Mouse (Mus musculus) stomach, embryonic 15.5 days (tissue): Measurements from ENCODE around the gene Trim25. TPM values are rescaled to one million over a fixed set of nuclear protein-coding genes. Genes with fewer than 3 reads are reported as not detected.
A peak's percentile ranks its signal among the peaks of the same experiment; 100 is the strongest.

Source experiments
- ATAC-seq: fragments of 200-750 bp; cut with Nextera tagmentation; 2 replicates; pipeline ENCODE4 v1.8.0; 2017; ENCODE audit warnings: low read depth, moderate number of reproducible peaks, moderate TSS enrichment; ENCODE audit not compliant: insufficient read depth, low FRiP score
- H3K27ac ChIP-seq: fragments of 300-500 bp; sonication (generic); 2 replicates; pipeline ENCODE4 v1.5.1; 2015; ENCODE audit warnings: mild to moderate bottlenecking, inconsistent platforms
- H3K27me3 ChIP-seq: fragments of 300-500 bp; sonication (generic); replicated peaks from 2 replicates; pipeline ENCODE4 v1.6.1; 2015; ENCODE audit warnings: inconsistent platforms
- H3K36me3 ChIP-seq: fragments of 300-500 bp; sonication (generic); 2 replicates; pipeline ENCODE4 v1.6.1; 2015; ENCODE audit warnings: inconsistent platforms
- H3K4me1 ChIP-seq: fragments of 300-500 bp; sonication (generic); 2 replicates; pipeline ENCODE4 v1.6.1; 2015; ENCODE audit warnings: inconsistent platforms
- H3K4me2 ChIP-seq: fragments of 300-500 bp; sonication (generic); 2 replicates; pipeline ENCODE4 v1.6.1; 2015; ENCODE audit warnings: mild to moderate bottlenecking, inconsistent platforms
- H3K4me3 ChIP-seq: fragments of 300-500 bp; sonication (generic); replicated peaks from 2 replicates; pipeline ENCODE4 v1.5.1; 2015; ENCODE audit warnings: inconsistent platforms
- H3K9ac ChIP-seq: fragments of 300-500 bp; sonication (generic); 2 replicates; pipeline ENCODE4 v1.6.1; 2015; ENCODE audit warnings: inconsistent platforms
- H3K9me3 ChIP-seq: fragments of 300-500 bp; sonication (generic); 2 replicates; pipeline ENCODE4 v1.6.1; 2016; ENCODE audit warnings: inconsistent platforms
- WGBS: fragments of 180-500 bp; shearing (Covaris S2); methylation state at CpG from one replicate; pipeline ENCODE4 v1.1.7; 2015; 5-methylcytosine and 5-hydroxymethylcytosine counted together
- polyA plus RNA-seq: library from polyadenylated mRNA; unstranded; fragments of >200 nt; fragmentation: Nextera tagmentation; extraction: Ambion mirVana; gene quantifications from 2 replicates; pipeline ENCODE4 v1.2.1, GENCODE M21; 2015

Gene Trim25
- polyA plus RNA-seq, 1 experiment from 2014 or later, result 28.4 TPM

GRCm38 (mm10) chr11:89051767-89052166 is 52.6 kb downstream of the Trim25 start:
- ATAC-seq, result no peak
- Histone ChIP-seq H3K9ac (no peak overlapping the region), H3K4me1 (no peaks in the 10 kb centered on the region; the same call in 1 of the 2 replicates), H3K4me2 (no peak overlapping the region), H3K27me3 (no peaks in the 10 kb centered on the region), H3K36me3 (peaks cover 7% of the 10 kb centered on the region; the same call in 1 of the 2 replicates), H3K27ac (no peak overlapping the region), H3K4me3 (no peak overlapping the region), H3K9me3 (no peaks in the 10 kb centered on the region)
- 81% methylated on average over 6 of the region's 6 CpGs for WGBS

- no peaks in the 10 kb centered on the region for H3K36me3 ChIP-seq
- H3K4me1 ChIP-seq, result peaks cover 13% of the 10 kb centered on the region
- H3K9ac ChIP-seq, result no peak overlapping the region
- no peaks in the 10 kb centered on the region for H3K27me3 ChIP-seq
- H3K4me3 ChIP-seq, result no peak overlapping the region
- no peak overlapping the region for H3K27ac ChIP-seq
- no peaks in the 10 kb centered on the region for H3K9me3 ChIP-seq
- WGBS, result 66% methylated on average over 13 of the region's 13 CpGs
- no peak for ATAC-seq
- H3K4me2 ChIP-seq, result no peak overlapping the region
Observed at GRCm38 (mm10) chr11:89055931-89056690, 56.9 kb downstream of the Trim25 start.

DNA sequence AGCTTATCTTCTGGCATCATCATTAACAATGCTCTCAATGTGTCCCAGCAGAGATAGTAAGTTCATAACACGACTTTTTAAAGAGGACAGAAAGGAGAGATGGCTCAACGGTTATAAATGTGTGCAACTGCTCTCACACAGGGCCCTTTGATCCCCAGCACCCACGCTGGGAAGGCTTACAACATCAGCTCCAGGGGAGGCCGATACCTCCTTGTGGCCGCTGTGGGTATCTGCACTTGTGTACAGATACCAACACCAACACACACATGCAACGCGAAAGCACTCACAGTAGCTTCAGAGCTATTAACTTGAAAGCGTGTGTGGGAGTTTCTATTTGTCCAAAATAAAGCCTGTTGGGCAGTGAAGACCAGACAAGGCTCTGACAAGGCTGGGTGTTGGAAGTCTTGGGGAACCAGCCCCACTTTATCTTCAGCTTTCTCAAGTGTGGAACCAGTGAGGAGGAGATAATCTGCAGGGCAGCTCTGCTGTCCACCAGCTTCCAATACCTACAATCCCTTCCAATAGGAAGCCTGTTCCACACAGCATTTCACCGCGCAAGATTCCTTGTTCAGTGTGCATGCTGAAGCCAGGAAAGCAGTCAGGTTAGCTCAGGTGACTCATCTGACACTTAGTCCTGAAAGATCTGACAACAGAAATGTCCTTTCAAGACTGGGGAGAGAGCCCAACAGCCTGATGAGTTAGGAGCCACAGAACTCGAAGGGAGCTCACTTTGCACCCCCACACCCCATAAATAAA is 59.5 kb downstream of the Trim25 start:
- Histone ChIP-seq H3K4me2 (peak overlapping the region; percentile 93), H3K9me3 (no peaks in the 10 kb centered on the region), H3K4me1 (peaks cover 13% of the 10 kb centered on the region), H3K27me3 (no peaks in the 10 kb centered on the region), H3K27ac (no peak overlapping the region), H3K36me3 (no peaks in the 10 kb centered on the region), H3K9ac (no peak overlapping the region), H3K4me3 (peak overlapping the region; percentile 80; the same call in 1 of the 2 replicates)
- ATAC-seq, result no peak
- 70% methylated on average over 11 of the region's 11 CpGs for WGBS

- 0% methylated on average over 33 of the region's 33 CpGs for WGBS
- peaks cover 13% of the 10 kb centered on the region for H3K4me1 ChIP-seq
- peak overlapping the region; percentile 76 for H3K27ac ChIP-seq
- no peaks in the 10 kb centered on the region for H3K9me3 ChIP-seq
- ATAC-seq, result peak; percentile 53; the same call in 1 of the 2 replicates
- H3K36me3 ChIP-seq, result no peaks in the 10 kb centered on the region
- H3K9ac ChIP-seq, result peak overlapping the region; percentile 74
- no peaks in the 10 kb centered on the region for H3K27me3 ChIP-seq
- H3K4me2 ChIP-seq, result peak overlapping the region; percentile 93
- H3K4me3 ChIP-seq, result peak overlapping the region; percentile 80
Observed at GRCm38 (mm10) chr11:89059919-89060422, 60.8 kb downstream of the Trim25 start.

- Histone ChIP-seq H3K9ac (peak overlapping the region; percentile 74), H3K27me3 (no peaks in the 10 kb centered on the region), H3K27ac (peak overlapping the region; percentile 76), H3K4me1 (peaks cover 13% of the 10 kb centered on the region), H3K9me3 (no peaks in the 10 kb centered on the region), H3K4me3 (peak overlapping the region; percentile 80), H3K36me3 (no peaks in the 10 kb centered on the region), H3K4me2 (peak overlapping the region; percentile 93)
- peak; percentile 92 for ATAC-seq
- under 1% methylated on average over 63 of the region's 63 CpGs for WGBS
Observed at GRCm38 (mm10) chr11:89060423-89061089, 61.4 kb downstream of the Trim25 start.

DNA sequence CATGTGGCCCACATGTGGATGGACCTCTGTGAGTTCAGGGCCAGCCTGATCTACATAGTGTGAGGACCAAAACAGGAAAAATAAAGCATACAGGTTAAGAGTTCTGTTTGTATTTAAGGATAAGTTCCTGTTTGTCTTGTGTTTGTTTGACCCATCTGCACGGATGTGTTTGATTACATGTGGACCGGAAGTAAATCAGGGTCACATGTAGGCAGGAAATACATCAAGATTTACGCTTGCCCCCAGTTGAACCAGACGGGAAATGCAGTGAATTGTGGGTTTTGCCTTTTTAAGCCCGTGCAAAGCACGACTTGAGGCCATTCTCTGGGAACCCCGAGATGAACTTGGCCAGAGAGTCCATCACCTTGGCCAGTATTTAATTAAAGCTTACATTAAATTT is 62.2 kb downstream of the Trim25 start:
- 76% methylated on average over 7 of the region's 7 CpGs for WGBS
- H3K4me3 ChIP-seq, result no peak overlapping the region
- no peak for ATAC-seq
- no peak overlapping the region for H3K27ac ChIP-seq
- H3K9ac ChIP-seq, result no peak overlapping the region
- no peak overlapping the region for H3K4me2 ChIP-seq
- no peaks in the 10 kb centered on the region for H3K27me3 ChIP-seq
- no peaks in the 10 kb centered on the region for H3K36me3 ChIP-seq
- peaks cover 13% of the 10 kb centered on the region for H3K4me1 ChIP-seq
- no peaks in the 10 kb centered on the region for H3K9me3 ChIP-seq

DNA sequence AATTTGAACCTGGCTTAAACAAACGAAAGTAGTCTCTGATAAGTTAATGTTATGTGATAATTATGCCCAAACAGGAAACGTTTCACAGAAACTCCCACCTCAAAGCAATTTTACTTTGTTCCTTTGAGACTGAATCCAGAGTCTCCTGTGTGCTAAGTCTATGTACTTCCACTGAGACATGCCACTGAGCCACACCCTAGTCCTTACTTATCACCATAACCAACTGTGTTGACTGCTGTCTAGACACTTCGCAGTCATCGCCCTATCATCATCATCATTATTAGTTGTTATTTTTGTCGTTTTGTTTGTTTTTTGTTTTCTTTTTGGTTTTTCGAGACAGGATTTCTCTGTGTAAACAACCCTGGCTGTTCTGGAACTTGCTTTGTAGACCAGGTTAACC is 65.1 kb downstream of the Trim25 start:
- H3K27ac ChIP-seq, result no peak overlapping the region
- H3K36me3 ChIP-seq, result no peaks in the 10 kb centered on the region
- H3K9ac ChIP-seq, result no peak overlapping the region
- 76% methylated on average over 6 of the region's 6 CpGs for WGBS
- no peak for ATAC-seq
- no peak overlapping the region for H3K4me2 ChIP-seq
- no peak overlapping the region for H3K4me3 ChIP-seq
- H3K27me3 ChIP-seq, result no peaks in the 10 kb centered on the region
- H3K9me3 ChIP-seq, result no peaks in the 10 kb centered on the region
- peaks cover 5% of the 10 kb centered on the region; the same call in 1 of the 2 replicates for H3K4me1 ChIP-seq

GRCm38 (mm10) chr11:89065297-89065696 is 66.1 kb downstream of the Trim25 start:
- Histone ChIP-seq H3K36me3 (no peaks in the 10 kb centered on the region), H3K9me3 (no peaks in the 10 kb centered on the region), H3K27me3 (no peaks in the 10 kb centered on the region), H3K4me2 (no peak overlapping the region), H3K27ac (no peak overlapping the region), H3K4me1 (no peaks in the 10 kb centered on the region), H3K4me3 (no peak overlapping the region), H3K9ac (no peak overlapping the region)
- no peak for ATAC-seq
- 95% methylated on average over 3 of the region's 3 CpGs for WGBS

DNA sequence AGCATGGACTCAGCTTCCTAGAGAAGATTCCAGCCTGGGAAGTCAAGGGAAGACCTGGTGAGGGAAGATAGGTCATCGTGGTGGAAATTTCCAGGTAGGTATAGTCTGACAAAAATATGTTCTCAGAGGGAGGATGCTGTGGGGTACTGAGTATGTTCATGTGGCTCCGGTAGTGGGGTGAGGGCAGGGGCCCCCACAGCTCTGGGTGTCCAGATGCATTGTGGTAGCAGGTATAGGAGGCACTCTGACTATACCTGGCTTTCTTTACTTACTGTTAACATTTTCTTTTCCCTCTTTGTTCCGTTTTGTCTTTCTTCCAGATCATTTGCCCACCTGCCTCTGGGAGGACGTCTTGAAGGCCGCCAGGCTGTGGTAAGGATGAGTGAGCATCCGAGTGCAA is 67.0 kb downstream of the Trim25 start:
- no peaks in the 10 kb centered on the region for H3K27me3 ChIP-seq
- no peak overlapping the region for H3K4me2 ChIP-seq
- H3K4me3 ChIP-seq, result no peak overlapping the region
- ATAC-seq, result no peak
- no peaks in the 10 kb centered on the region for H3K9me3 ChIP-seq
- H3K27ac ChIP-seq, result no peak overlapping the region
- H3K4me1 ChIP-seq, result no peaks in the 10 kb centered on the region
- no peak overlapping the region for H3K9ac ChIP-seq
- WGBS, result 75% methylated on average over 6 of the region's 6 CpGs
- H3K36me3 ChIP-seq, result no peaks in the 10 kb centered on the region

GRCm38 (mm10) chr11:89066750-89067149 is 67.6 kb downstream of the Trim25 start, which contains the start of gene Dgke:
TSS of gene Dgke (minus strand) at chr11:89066850.
- no peaks in the 10 kb centered on the region for H3K36me3 ChIP-seq
- no peak within 1 kb of the TSS for H3K4me2 ChIP-seq
- no peak within 1 kb of the TSS for H3K4me3 ChIP-seq
- H3K4me1 ChIP-seq, result no peaks in the 10 kb centered on the region
- no peaks in the 10 kb centered on the region for H3K27me3 ChIP-seq
- ATAC-seq, result no peak
- WGBS, result 87% methylated on average over 1 of the region's 1 CpGs
- H3K9me3 ChIP-seq, result no peaks in the 10 kb centered on the region
- H3K27ac ChIP-seq, result 0 out of 2 replicates have a peak within 1 kb of the TSS, but pooled peaks have one; percentile 35
- no peak within 1 kb of the TSS for H3K9ac ChIP-seq

GRCm38 (mm10) chr11:89067301-89067822 is 68.2 kb downstream of the Trim25 start:
- H3K9ac ChIP-seq, result no peak overlapping the region
- no peaks in the 10 kb centered on the region for H3K4me1 ChIP-seq
- 0 out of 2 replicates have a peak overlapping the region, but pooled peaks have one; percentile 35 for H3K27ac ChIP-seq
- H3K9me3 ChIP-seq, result no peaks in the 10 kb centered on the region
- H3K4me3 ChIP-seq, result no peak overlapping the region
- no peaks in the 10 kb centered on the region for H3K27me3 ChIP-seq
- no peak for ATAC-seq
- no peaks in the 10 kb centered on the region for H3K36me3 ChIP-seq
- WGBS, result 72% methylated on average over 6 of the region's 6 CpGs
- no peak overlapping the region for H3K4me2 ChIP-seq
